Mouse (Mus musculus) midbrain, embryonic 13.5 days (tissue): Measurements from ENCODE around the gene Gse1. TPM values are rescaled to one million over a fixed set of nuclear protein-coding genes. Genes with fewer than 3 reads are reported as not detected.
A peak's percentile ranks its signal among the peaks of the same experiment; 100 is the strongest.

Experiments
- ATAC-seq: fragments of 200-750 bp; cut with Nextera tagmentation; 2 replicates; pipeline ENCODE4 v1.8.0; 2017; ENCODE audit warnings: mild to moderate bottlenecking, moderate TSS enrichment, moderate library complexity
- H3K27ac ChIP-seq: fragments of 300-500 bp; sonication (generic); 2 replicates; pipeline ENCODE4 v1.5.1; 2015; ENCODE audit warnings: inconsistent platforms, mild to moderate bottlenecking, moderate library complexity
- H3K27me3 ChIP-seq: fragments of 300-500 bp; sonication (generic); 2 replicates; pipeline ENCODE4 v1.6.1; 2015; ENCODE audit warnings: mild to moderate bottlenecking, inconsistent platforms
- H3K36me3 ChIP-seq: fragments of 300-500 bp; sonication (generic); 2 replicates; pipeline ENCODE4 v1.6.1; 2015; ENCODE audit warnings: mild to moderate bottlenecking, inconsistent platforms
- H3K4me1 ChIP-seq: fragments of 300-500 bp; sonication (generic); replicated peaks from 2 replicates; pipeline ENCODE4 v1.6.1; 2015; ENCODE audit warnings: inconsistent platforms
- H3K4me2 ChIP-seq: fragments of 300-500 bp; sonication (generic); replicated peaks from 2 replicates; pipeline ENCODE4 v1.6.1; 2015; ENCODE audit warnings: moderate library complexity, mild to moderate bottlenecking, inconsistent platforms
- H3K4me3 ChIP-seq: fragments of 300-500 bp; sonication (generic); replicated peaks from 2 replicates; pipeline ENCODE4 v1.5.1; 2015; ENCODE audit warnings: mild to moderate bottlenecking, inconsistent platforms
- H3K9ac ChIP-seq: fragments of 300-500 bp; sonication (generic); replicated peaks from 2 replicates; pipeline ENCODE4 v1.6.1; 2015; ENCODE audit warnings: mild to moderate bottlenecking, inconsistent platforms
- H3K9me3 ChIP-seq: fragments of 300-500 bp; sonication (generic); 2 replicates; pipeline ENCODE4 v1.6.1; 2016; ENCODE audit warnings: mild to moderate bottlenecking, inconsistent platforms
- WGBS: fragments of 180-500 bp; shearing (Covaris S2); methylation state at CpG from one replicate; pipeline ENCODE4 v1.1.7; 2015; 5-methylcytosine and 5-hydroxymethylcytosine counted together
- polyA plus RNA-seq: library from polyadenylated mRNA; unstranded; fragments of >200 nt; fragmentation: Nextera tagmentation; extraction: Ambion mirVana; gene quantifications from 2 replicates; pipeline ENCODE4 v1.2.1, GENCODE M21; 2015

The Gse1 gene
- polyA plus RNA-seq, 1 experiment from 2014 or later, result 22.5 TPM

- Histone ChIP-seq H3K9me3 (no peaks in the 10 kb centered on the region), H3K27ac (peak overlapping the region; percentile 100), H3K4me2 (peak overlapping the region; percentile 95), H3K4me1 (peaks cover 80% of the 10 kb centered on the region), H3K4me3 (peak overlapping the region; percentile 92), H3K27me3 (peaks cover 16% of the 10 kb centered on the region), H3K9ac (peak overlapping the region; percentile 97), H3K36me3 (no peaks in the 10 kb centered on the region)
- WGBS, result 0% methylated on average over 24 of the region's 25 CpGs
- ATAC-seq, result no peak
These were observed 260.4 kb downstream of the Gse1 start for GRCm38 (mm10) chr8:120488636-120489131.

GRCm38 (mm10) chr8:120489142-120489754 lies 261.0 kb downstream of the Gse1 start:
- Histone ChIP-seq H3K9ac (peak overlapping the region; percentile 97), H3K27ac (peak overlapping the region; percentile 100), H3K4me1 (peaks cover 80% of the 10 kb centered on the region), H3K4me3 (peak overlapping the region; percentile 92), H3K9me3 (no peaks in the 10 kb centered on the region), H3K27me3 (peaks cover 16% of the 10 kb centered on the region), H3K4me2 (peak overlapping the region; percentile 95), H3K36me3 (no peaks in the 10 kb centered on the region)
- WGBS, result 0% methylated on average over 68 of the region's 73 CpGs
- no peak for ATAC-seq

GRCm38 (mm10) chr8:120489771-120490281 lies 261.6 kb downstream of the Gse1 start:
- no peak for ATAC-seq
- WGBS, result 1% methylated on average over 15 of the region's 15 CpGs
- Histone ChIP-seq H3K9ac (peak overlapping the region; percentile 97), H3K27me3 (peaks cover 12% of the 10 kb centered on the region), H3K4me2 (peak overlapping the region; percentile 95), H3K36me3 (no peaks in the 10 kb centered on the region), H3K9me3 (no peaks in the 10 kb centered on the region), H3K4me3 (peak overlapping the region; percentile 92), H3K4me1 (peaks cover 80% of the 10 kb centered on the region), H3K27ac (peak overlapping the region; percentile 100)

- Histone ChIP-seq H3K4me1 (peaks cover 80% of the 10 kb centered on the region), H3K9ac (peak overlapping the region; percentile 97), H3K27me3 (peaks cover 10% of the 10 kb centered on the region), H3K4me3 (peak overlapping the region; percentile 92), H3K36me3 (no peaks in the 10 kb centered on the region), H3K9me3 (no peaks in the 10 kb centered on the region), H3K4me2 (peak overlapping the region; percentile 95), H3K27ac (peak overlapping the region; percentile 100)
- 9% methylated on average over 12 of the region's 12 CpGs for WGBS
- no peak for ATAC-seq
These were observed 262.3 kb downstream of the Gse1 start for GRCm38 (mm10) chr8:120490354-120491141.

GRCm38 (mm10) chr8:120491166-120491793 lies 263.0 kb downstream of the Gse1 start:
- no peak for ATAC-seq
- Histone ChIP-seq H3K27me3 (peaks cover 10% of the 10 kb centered on the region), H3K4me1 (peaks cover 76% of the 10 kb centered on the region), H3K9ac (peak overlapping the region; percentile 97), H3K9me3 (no peaks in the 10 kb centered on the region), H3K4me2 (peak overlapping the region; percentile 95), H3K36me3 (no peaks in the 10 kb centered on the region), H3K4me3 (peak overlapping the region; percentile 92), H3K27ac (no peak overlapping the region)
- 54% methylated on average over 5 of the region's 5 CpGs for WGBS

GRCm38 (mm10) chr8:120492193-120492880 lies 264.1 kb downstream of the Gse1 start:
- peaks cover 10% of the 10 kb centered on the region for H3K27me3 ChIP-seq
- WGBS, result 36% methylated on average over 14 of the region's 14 CpGs
- ATAC-seq, result no peak
- peaks cover 76% of the 10 kb centered on the region for H3K4me1 ChIP-seq
- peak overlapping the region; percentile 92 for H3K4me3 ChIP-seq
- peak overlapping the region; percentile 36; the same call in 1 of the 2 replicates for H3K27ac ChIP-seq
- H3K36me3 ChIP-seq, result no peaks in the 10 kb centered on the region
- no peaks in the 10 kb centered on the region for H3K9me3 ChIP-seq
- H3K4me2 ChIP-seq, result peak overlapping the region; percentile 95
- H3K9ac ChIP-seq, result peak overlapping the region; percentile 61

- peak overlapping the region; percentile 92 for H3K4me3 ChIP-seq
- peaks cover 10% of the 10 kb centered on the region for H3K27me3 ChIP-seq
- H3K36me3 ChIP-seq, result no peaks in the 10 kb centered on the region
- H3K27ac ChIP-seq, result peak overlapping the region; percentile 73; the same call in 1 of the 2 replicates
- 44% methylated on average over 4 of the region's 4 CpGs for WGBS
- peak overlapping the region; percentile 61 for H3K9ac ChIP-seq
- peak overlapping the region; percentile 95 for H3K4me2 ChIP-seq
- H3K4me1 ChIP-seq, result peaks cover 80% of the 10 kb centered on the region
- no peaks in the 10 kb centered on the region for H3K9me3 ChIP-seq
- no peak for ATAC-seq
These were observed 264.6 kb downstream of the Gse1 start for GRCm38 (mm10) chr8:120492881-120493220.

GRCm38 (mm10) chr8:120493508-120494464 lies 265.5 kb downstream of the Gse1 start:
- H3K9me3 ChIP-seq, result no peaks in the 10 kb centered on the region
- peak overlapping the region; percentile 73 for H3K27ac ChIP-seq
- ATAC-seq, result no peak
- H3K27me3 ChIP-seq, result peaks cover 10% of the 10 kb centered on the region
- peak overlapping the region; percentile 95 for H3K4me2 ChIP-seq
- H3K9ac ChIP-seq, result peak overlapping the region; percentile 61
- peaks cover 89% of the 10 kb centered on the region for H3K4me1 ChIP-seq
- 54% methylated on average over 16 of the region's 16 CpGs for WGBS
- peak overlapping the region; percentile 92 for H3K4me3 ChIP-seq
- H3K36me3 ChIP-seq, result no peaks in the 10 kb centered on the region

GRCm38 (mm10) chr8:120494903-120495302 lies 266.6 kb downstream of the Gse1 start:
- no peaks in the 10 kb centered on the region for H3K36me3 ChIP-seq
- H3K9me3 ChIP-seq, result no peaks in the 10 kb centered on the region
- peaks cover 96% of the 10 kb centered on the region for H3K4me1 ChIP-seq
- H3K9ac ChIP-seq, result peak overlapping the region; percentile 60
- peaks cover 10% of the 10 kb centered on the region for H3K27me3 ChIP-seq
- peak overlapping the region; percentile 26 for H3K4me3 ChIP-seq
- peak overlapping the region; percentile 95 for H3K4me2 ChIP-seq
- no peak for ATAC-seq
- peak overlapping the region; percentile 73 for H3K27ac ChIP-seq
- WGBS, result 36% methylated on average over 15 of the region's 15 CpGs

- no peak overlapping the region for H3K4me3 ChIP-seq
- WGBS, result 61% methylated on average over 5 of the region's 5 CpGs
- ATAC-seq, result no peak
- no peaks in the 10 kb centered on the region for H3K36me3 ChIP-seq
- no peak overlapping the region for H3K9ac ChIP-seq
- peaks cover 10% of the 10 kb centered on the region for H3K27me3 ChIP-seq
- H3K4me1 ChIP-seq, result peaks cover 96% of the 10 kb centered on the region
- peak overlapping the region; percentile 95 for H3K4me2 ChIP-seq
- no peak overlapping the region for H3K27ac ChIP-seq
- no peaks in the 10 kb centered on the region for H3K9me3 ChIP-seq
These were observed 267.2 kb downstream of the Gse1 start for GRCm38 (mm10) chr8:120495461-120495860.
